In the genomic region with DNA sequence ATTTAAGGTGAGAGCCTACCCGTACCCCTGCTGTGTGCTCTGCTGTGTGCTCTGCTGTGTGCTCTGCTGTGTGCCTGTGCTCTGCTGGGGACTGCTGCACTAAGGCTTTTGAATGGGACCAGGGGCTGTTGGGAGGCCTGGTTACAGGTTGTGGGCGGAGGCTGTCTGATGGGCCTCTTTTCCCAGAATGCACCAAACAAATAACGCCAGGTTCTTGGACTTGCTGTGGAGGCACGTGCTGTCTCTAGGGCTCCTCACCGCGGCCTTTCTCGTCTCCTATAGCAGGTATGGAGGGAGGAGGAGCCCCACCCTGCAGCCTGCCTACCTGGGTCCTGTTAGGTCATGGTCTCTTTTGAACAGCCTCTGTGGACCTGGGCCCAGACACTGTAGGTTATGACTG, we compare ENCODE assay signal across 12 mouse cellular contexts.
"Had no signal": no experiment of that assay in that cellular context is flagged by ENCODE, and none has a peak within 500 bp of the region (broad histone marks: within the 10 kb centered on the region; RNA-seq: fewer than 3 reads in every experiment).

No protein-coding gene starts in this region.

- H3K4me3 ChIP-seq: kidney, embryonic 15.5 days; limb, embryonic 13.5 days; midbrain, embryonic 15.5 days; neural tube, embryonic 12.5 days had no signal

- ATAC-seq: midbrain, embryonic 15.5 days had no signal

- H3K27me3 ChIP-seq: kidney, embryonic 15.5 days; limb, embryonic 13.5 days; midbrain, embryonic 15.5 days; neural tube, embryonic 12.5 days had no signal

- H3K9ac ChIP-seq: kidney, embryonic 15.5 days; limb, embryonic 13.5 days; liver, embryonic 14.5 days; midbrain, embryonic 15.5 days; neural tube, embryonic 12.5 days had no signal

- H3K27ac ChIP-seq: kidney, embryonic 15.5 days; limb, embryonic 13.5 days; liver, embryonic 14.5 days; midbrain, embryonic 15.5 days; neural tube, embryonic 12.5 days had no signal

- DNase-seq: kidney, adult 11 months; kidney, postnatal 14 days; retina, postnatal 1 day; right cerebral cortex, postnatal 4 days; thymus, adult 18-20 months; thymus, postnatal 36 days had no signal

- H3K4me2 ChIP-seq: kidney, embryonic 15.5 days; limb, embryonic 13.5 days; midbrain, embryonic 11.5 days; midbrain, embryonic 15.5 days; neural tube, embryonic 12.5 days had no signal

- H3K9me3 ChIP-seq: kidney, embryonic 15.5 days; limb, embryonic 13.5 days; midbrain, embryonic 15.5 days; neural tube, embryonic 12.5 days had no signal
